Mouse (Mus musculus) neural tube, embryonic 14.5 days (tissue): ENCODE data around the gene Slc29a1. TPM values are rescaled to one million over a fixed set of nuclear protein-coding genes. Genes with fewer than 3 reads are reported as not detected.

Experiments used
- ATAC-seq: fragments of 200-750 bp; cut with Nextera tagmentation; 2 replicates; pipeline ENCODE4 v1.8.0; 2017; ENCODE audit warnings: low read depth, mild to moderate bottlenecking, moderate TSS enrichment, moderate library complexity
- H3K27ac ChIP-seq: fragments of 300-500 bp; sonication (generic); 2 replicates; pipeline ENCODE4 v1.5.1; 2014; ENCODE audit warnings: low read depth, mild to moderate bottlenecking, control low read depth, low read length, moderate library complexity, mixed read lengths
- H3K27me3 ChIP-seq: fragments of 300-500 bp; sonication (generic); 2 replicates; pipeline ENCODE4 v1.6.1; 2014; ENCODE audit warnings: low read length; ENCODE audit not compliant: control insufficient read depth, insufficient read depth
- H3K36me3 ChIP-seq: fragments of 300-500 bp; sonication (generic); 2 replicates; pipeline ENCODE4 v1.6.1; 2014; ENCODE audit warnings: low read length, mixed read lengths; ENCODE audit not compliant: control insufficient read depth, insufficient read depth
- H3K4me1 ChIP-seq: fragments of 300-500 bp; sonication (generic); 2 replicates; pipeline ENCODE4 v1.6.1; 2014; ENCODE audit warnings: low read length; ENCODE audit not compliant: control insufficient read depth, insufficient read depth
- H3K4me2 ChIP-seq: fragments of 300-500 bp; sonication (generic); 2 replicates; pipeline ENCODE4 v1.6.1; 2014; ENCODE audit warnings: mild to moderate bottlenecking, low read depth, low read length, control low read depth
- H3K4me3 ChIP-seq: fragments of 300-500 bp; sonication (generic); 2 replicates; pipeline ENCODE4 v1.5.1; 2014; ENCODE audit warnings: low read depth, low read length, control low read depth, mixed read lengths
- H3K9ac ChIP-seq: fragments of 300-500 bp; sonication (generic); replicated peaks from 2 replicates; pipeline ENCODE4 v1.6.1; 2014; ENCODE audit warnings: low read depth, mild to moderate bottlenecking, control low read depth, low read length, mixed read lengths
- H3K9me3 ChIP-seq: fragments of 300-500 bp; sonication (generic); 2 replicates; pipeline ENCODE4 v1.6.1; 2016; ENCODE audit warnings: low read length; ENCODE audit not compliant: control insufficient read depth
- WGBS: fragments of 180-500 bp; shearing (Covaris S2); extraction: QIAGEN DNeasy Blood & Tissue Kit; methylation state at CpG from one replicate; pipeline ENCODE4 v1.1.7; 2014; 5-methylcytosine and 5-hydroxymethylcytosine counted together
- polyA plus RNA-seq: library from polyadenylated mRNA; unstranded; fragments of >200 nt; fragmentation: Nextera tagmentation; extraction: Ambion mirVana; gene quantifications from 2 replicates; pipeline ENCODE4 v1.2.1, GENCODE M21; 2014

Gene Slc29a1
- polyA plus RNA-seq, 1 experiment from 2014 or later, result 29.1 TPM

DNA sequence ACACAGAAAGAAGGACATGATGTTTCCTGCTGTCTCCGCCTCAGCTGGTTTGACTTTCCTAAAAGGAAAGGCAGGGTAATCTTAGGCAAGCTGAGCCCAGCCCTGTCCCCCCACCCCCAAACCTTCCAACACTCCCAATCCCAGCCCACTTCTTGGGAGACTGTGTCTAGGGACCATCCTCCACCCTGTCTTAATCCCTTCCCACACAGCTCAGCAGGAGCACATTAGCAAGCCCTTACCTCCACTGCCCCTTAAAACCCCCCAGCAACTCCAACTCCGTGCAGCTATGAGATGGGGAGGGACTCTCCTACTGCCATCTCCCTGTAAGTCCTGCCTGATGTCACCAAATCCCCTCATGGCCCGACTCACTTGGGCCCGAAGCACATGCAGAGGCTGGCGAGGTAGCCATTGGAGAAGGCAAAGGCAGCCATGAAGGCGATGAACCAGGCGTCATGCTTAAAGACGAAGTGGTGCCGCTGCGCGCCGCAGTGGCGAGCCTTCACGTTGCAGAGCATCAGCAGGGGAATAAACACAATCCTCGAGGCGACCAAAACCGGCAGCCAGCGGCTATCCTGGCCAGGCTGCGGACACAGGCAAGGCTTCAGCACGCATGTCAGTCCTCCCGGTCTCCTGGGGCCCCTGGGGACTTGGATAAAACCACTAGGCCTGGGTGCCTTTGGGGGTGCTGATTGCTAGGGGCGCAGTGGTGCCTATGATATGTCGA is 13.5 kb downstream of the Slc29a1 start:
- Histone ChIP-seq H3K27ac (no peak overlapping the region), H3K4me3 (no peak overlapping the region), H3K36me3 (no peaks in the 10 kb centered on the region), H3K4me2 (no peak overlapping the region), H3K4me1 (0 out of 2 replicates have a peak, but pooled peaks cover 3% of the 10 kb centered on the region), H3K27me3 (no peaks in the 10 kb centered on the region), H3K9me3 (no peaks in the 10 kb centered on the region), H3K9ac (no peak overlapping the region)
- WGBS, result 77% methylated on average over 23 of the region's 23 CpGs
- no peak for ATAC-seq

DNA sequence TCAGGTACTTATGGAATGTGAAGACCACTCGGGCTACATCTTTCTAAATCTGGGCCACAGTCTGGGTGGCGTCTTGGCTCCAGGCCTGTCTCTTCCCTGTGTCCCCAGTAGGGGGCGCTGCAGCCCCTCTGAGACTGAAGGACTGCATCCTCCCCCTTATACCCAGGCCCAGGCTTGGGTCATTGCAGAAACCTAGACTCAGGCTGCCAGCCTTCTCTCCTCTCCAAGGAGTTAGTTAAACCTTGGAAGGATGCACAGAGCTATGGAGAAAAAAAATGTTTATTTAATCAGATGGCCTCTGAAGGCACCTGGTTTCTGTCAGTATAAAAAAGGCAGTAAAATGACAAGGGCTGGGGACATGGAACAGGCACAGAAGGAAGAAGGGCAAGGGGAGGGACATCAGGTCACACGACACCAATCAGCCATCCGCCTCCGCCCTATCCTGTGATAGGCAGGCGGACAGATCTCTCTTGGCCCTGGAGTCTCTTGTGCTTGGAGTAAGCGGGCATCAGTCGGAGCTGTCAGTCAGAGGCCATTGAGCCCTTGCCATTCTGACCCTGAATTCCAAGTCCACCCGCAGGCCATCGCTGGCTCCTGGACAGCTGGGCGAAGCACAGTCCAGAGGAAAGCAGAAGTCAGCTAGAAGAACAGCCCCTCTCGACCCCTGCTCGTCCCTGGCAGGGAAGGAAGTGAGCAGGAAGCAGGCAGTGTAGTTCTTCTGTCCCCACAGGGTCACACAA is 14.3 kb downstream of the Slc29a1 start:
- WGBS, result 28% methylated on average over 14 of the region's 14 CpGs
- Histone ChIP-seq H3K27ac (peak overlapping the region; percentile 45; the same call in 1 of the 2 replicates), H3K9ac (no peak overlapping the region), H3K4me1 (0 out of 2 replicates have a peak, but pooled peaks cover 3% of the 10 kb centered on the region), H3K27me3 (no peaks in the 10 kb centered on the region), H3K4me2 (no peak overlapping the region), H3K36me3 (no peaks in the 10 kb centered on the region), H3K4me3 (no peak overlapping the region), H3K9me3 (no peaks in the 10 kb centered on the region)
- peak; percentile 35 for ATAC-seq

DNA sequence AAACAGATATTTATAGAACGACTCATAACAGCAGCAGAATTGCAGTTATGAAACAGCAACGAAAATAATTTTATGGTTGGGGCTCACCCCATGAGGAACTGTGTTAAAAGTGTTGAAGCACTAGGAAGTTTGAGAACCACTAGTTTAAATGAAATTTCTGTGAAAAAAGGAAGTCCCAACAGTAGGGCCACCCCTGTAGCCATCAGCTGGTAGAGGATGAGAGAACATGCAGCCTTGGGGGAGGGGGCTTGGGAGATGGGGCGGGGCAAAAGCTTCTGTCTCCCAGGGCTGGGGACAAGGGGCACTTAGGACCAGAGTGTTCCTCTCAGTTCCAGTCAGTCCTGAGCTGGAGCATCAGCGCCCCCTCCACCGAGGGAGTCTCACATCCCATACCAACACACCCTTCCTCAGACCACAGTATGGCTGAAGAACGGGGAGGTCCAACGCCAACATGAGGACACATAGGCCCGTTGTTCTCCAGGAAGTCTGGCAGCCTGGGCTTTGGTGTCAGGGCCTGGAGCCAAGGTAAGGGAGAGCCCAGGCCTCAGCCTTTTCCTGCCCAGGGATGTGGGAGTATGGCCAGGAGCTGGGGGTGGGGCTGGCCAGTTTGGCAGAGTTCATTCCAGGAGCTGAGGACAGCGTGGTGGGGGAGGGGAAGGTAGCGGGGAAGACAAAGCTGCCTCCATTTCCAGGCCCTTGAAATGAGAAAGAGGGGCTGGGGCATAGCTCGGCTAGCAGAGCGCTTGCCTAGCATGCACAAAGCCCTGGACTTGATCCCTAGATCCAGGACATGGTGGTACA is 15.1 kb downstream of the Slc29a1 start:
- Histone ChIP-seq H3K4me2 (no peak overlapping the region), H3K36me3 (no peaks in the 10 kb centered on the region), H3K4me3 (no peak overlapping the region), H3K9me3 (no peaks in the 10 kb centered on the region), H3K27ac (peak overlapping the region; percentile 45), H3K4me1 (0 out of 2 replicates have a peak, but pooled peaks cover 3% of the 10 kb centered on the region), H3K27me3 (no peaks in the 10 kb centered on the region), H3K9ac (no peak overlapping the region)
- peak; percentile 42 for ATAC-seq
- WGBS, result 49% methylated on average over 12 of the region's 12 CpGs

GRCm38 (mm10) chr17:45582715-45583355 is 16.6 kb downstream of the Slc29a1 start:
- Histone ChIP-seq H3K9ac (no peak overlapping the region), H3K4me3 (no peak overlapping the region), H3K4me1 (0 out of 2 replicates have a peak, but pooled peaks cover 3% of the 10 kb centered on the region), H3K4me2 (no peak overlapping the region), H3K9me3 (no peaks in the 10 kb centered on the region), H3K27ac (no peak overlapping the region), H3K27me3 (no peaks in the 10 kb centered on the region), H3K36me3 (no peaks in the 10 kb centered on the region)
- no peak for ATAC-seq
- 73% methylated on average over 6 of the region's 6 CpGs for WGBS

DNA sequence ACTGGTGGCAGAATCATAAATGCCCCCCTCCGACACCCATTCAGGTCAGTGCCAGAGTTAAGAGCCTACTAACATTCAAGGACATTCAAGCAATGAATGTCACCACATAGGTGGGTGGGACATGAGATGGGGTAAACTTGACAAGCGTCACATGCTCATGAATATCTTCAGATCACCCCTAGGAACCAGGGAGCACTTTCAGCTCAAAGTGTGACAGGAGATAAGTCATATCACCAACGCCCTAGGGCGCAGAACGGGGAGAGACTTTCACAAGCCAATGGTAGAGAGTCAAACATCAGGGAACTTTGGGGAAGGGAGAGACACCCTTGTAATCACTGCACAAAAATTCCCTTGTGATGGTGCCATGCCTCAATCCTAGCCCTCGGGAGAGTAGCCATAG is 17.2 kb downstream of the Slc29a1 start:
- H3K27ac ChIP-seq, result no peak overlapping the region
- H3K9me3 ChIP-seq, result no peaks in the 10 kb centered on the region
- WGBS, result 94% methylated on average over 6 of the region's 6 CpGs
- no peak overlapping the region for H3K4me2 ChIP-seq
- H3K36me3 ChIP-seq, result no peaks in the 10 kb centered on the region
- no peak overlapping the region for H3K4me3 ChIP-seq
- H3K4me1 ChIP-seq, result 0 out of 2 replicates have a peak, but pooled peaks cover 3% of the 10 kb centered on the region
- H3K9ac ChIP-seq, result no peak overlapping the region
- H3K27me3 ChIP-seq, result no peaks in the 10 kb centered on the region
- no peak for ATAC-seq

DNA sequence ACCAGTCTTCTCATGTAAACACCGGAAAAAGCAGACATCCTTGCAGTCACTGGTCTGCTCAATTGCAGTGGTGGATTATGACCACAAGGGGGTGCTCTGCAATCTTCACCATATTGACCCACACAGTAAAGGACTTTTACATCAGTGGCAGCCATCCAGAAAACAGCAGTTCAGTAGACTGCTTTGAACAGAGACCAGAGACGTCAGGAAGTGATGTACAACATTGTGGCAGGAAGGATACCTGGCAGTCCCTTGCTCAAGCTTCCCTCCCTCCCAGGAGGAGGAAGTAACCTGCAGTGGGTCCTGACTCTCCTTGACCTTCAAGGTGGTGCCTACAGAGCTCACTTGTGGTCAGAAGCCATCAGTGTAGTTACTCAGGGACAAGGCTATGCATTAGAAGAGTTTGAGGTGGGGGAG is 17.8 kb downstream of the Slc29a1 start:
- Histone ChIP-seq H3K4me3 (no peak overlapping the region), H3K4me1 (0 out of 2 replicates have a peak, but pooled peaks cover 3% of the 10 kb centered on the region), H3K4me2 (no peak overlapping the region), H3K9me3 (no peaks in the 10 kb centered on the region), H3K27me3 (no peaks in the 10 kb centered on the region), H3K27ac (no peak overlapping the region; the same call in 1 of the 2 replicates), H3K9ac (no peak overlapping the region), H3K36me3 (no peaks in the 10 kb centered on the region)
- WGBS, result 22% methylated on average over 2 of the region's 2 CpGs
- ATAC-seq, result peak; percentile 28

GRCm38 (mm10) chr17:45580958-45581477 is 18.4 kb downstream of the Slc29a1 start:
- H3K9me3 ChIP-seq, result no peaks in the 10 kb centered on the region
- 46% methylated on average over 12 of the region's 12 CpGs for WGBS
- no peak for ATAC-seq
- no peak overlapping the region for H3K9ac ChIP-seq
- H3K27me3 ChIP-seq, result no peaks in the 10 kb centered on the region
- no peak overlapping the region for H3K4me3 ChIP-seq
- H3K36me3 ChIP-seq, result no peaks in the 10 kb centered on the region
- H3K4me1 ChIP-seq, result 0 out of 2 replicates have a peak, but pooled peaks cover 3% of the 10 kb centered on the region
- no peak overlapping the region; the same call in 1 of the 2 replicates for H3K27ac ChIP-seq
- no peak overlapping the region for H3K4me2 ChIP-seq

DNA sequence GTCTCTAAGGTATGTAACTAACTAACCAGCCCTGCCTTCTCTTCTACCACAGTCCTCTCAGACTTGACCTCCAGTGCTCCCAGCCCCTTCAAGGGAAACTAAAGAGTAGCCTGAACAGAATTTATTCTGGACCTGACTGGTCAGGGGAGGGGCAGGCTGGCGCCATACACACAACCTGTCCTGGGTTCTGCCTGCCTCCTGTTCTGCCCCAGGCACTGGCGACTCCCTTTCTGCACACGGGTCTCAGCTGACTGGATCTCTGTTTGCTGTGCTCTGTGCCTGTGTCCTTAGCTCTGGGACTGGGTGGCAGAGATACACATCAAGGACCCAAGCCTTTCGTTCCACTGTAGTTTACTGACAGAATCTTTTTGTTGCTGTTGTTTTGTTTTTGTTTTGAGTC is 19.9 kb downstream of the Slc29a1 start:
- peaks cover 10% of the 10 kb centered on the region; the same call in 1 of the 2 replicates for H3K4me1 ChIP-seq
- H3K9ac ChIP-seq, result no peak overlapping the region
- no peak overlapping the region for H3K4me3 ChIP-seq
- no peak overlapping the region for H3K27ac ChIP-seq
- no peaks in the 10 kb centered on the region for H3K27me3 ChIP-seq
- H3K4me2 ChIP-seq, result no peak overlapping the region
- WGBS, result 80% methylated on average over 4 of the region's 4 CpGs
- ATAC-seq, result no peak
- H3K36me3 ChIP-seq, result no peaks in the 10 kb centered on the region
- H3K9me3 ChIP-seq, result no peaks in the 10 kb centered on the region
